Mouse (Mus musculus) erythroblast, embryonic 14.5 days (primary cell): ENCODE measurements around the gene Tmem132b. TPM values are rescaled to one million over a fixed set of nuclear protein-coding genes. Genes with fewer than 3 reads are reported as not detected.
"Not testable (repeated sequence)": the region's sequence is repeated elsewhere in the genome, so short reads cannot be mapped to it uniquely, and the experiment has no call there.

ENCODE experiments used
- H3K27me3 ChIP-seq: 2 replicates; pipeline ENCODE4 v1.6.1; 2012; ENCODE audit warnings: inconsistent platforms; ENCODE audit not compliant: control insufficient read depth
- H3K36me3 ChIP-seq: 2 replicates; pipeline ENCODE4 v1.6.1; 2012; ENCODE audit warnings: mild to moderate bottlenecking, inconsistent platforms; ENCODE audit not compliant: control insufficient read depth
- H3K4me1 ChIP-seq: 2 replicates; pipeline ENCODE4 v1.6.1; 2012; ENCODE audit warnings: inconsistent platforms; ENCODE audit not compliant: control insufficient read depth
- H3K4me3 ChIP-seq: replicated peaks from 2 replicates; pipeline ENCODE3; 2012; ENCODE audit warnings: moderate library complexity, mild to moderate bottlenecking, inconsistent platforms
- H3K9me3 ChIP-seq: 2 replicates; pipeline ENCODE4 v1.6.1; 2012; ENCODE audit warnings: low read length, inconsistent platforms, mixed read lengths; ENCODE audit not compliant: control insufficient read depth
- GATA1 ChIP-seq: IDR thresholded peaks from 2 replicates; pipeline ENCODE4 v1.6.1; 2012; ENCODE audit warnings: low read length, inconsistent platforms, mixed read lengths
- TAL1 ChIP-seq: IDR thresholded peaks from 3 replicates; pipeline ENCODE4 v1.6.1; 2012; ENCODE audit warnings: low read length, inconsistent platforms, mixed read lengths
- polyA plus RNA-seq: library from polyadenylated mRNA; stranded (reverse); fragments of >175 nt; gene quantifications from 2 replicates; pipeline ENCODE4 v1.2.3, GENCODE M21; 2012

Gene Tmem132b
- polyA plus RNA-seq: 0.09 TPM in 1 of 2 replicates, not detected in the other

- Histone ChIP-seq H3K4me3 (no peak within 1 kb of the TSS), H3K36me3 (no peaks in the 10 kb centered on the region), H3K4me1 (peaks cover 2% of the 10 kb centered on the region; the same call in 1 of the 2 replicates), H3K27me3 (peaks cover 70% of the 10 kb centered on the region), H3K9me3 (peaks cover 2% of the 10 kb centered on the region)
- no peak for TF ChIP-seq GATA1
- TF ChIP-seq TAL1: no peak
Observed at GRCm38 (mm10) chr5:125531634-125532033, at the start of gene Tmem132b. Gene Tmem132b, plus strand, starts transcription at chr5:125531774.

- TF ChIP-seq GATA1 (no peak), TAL1 (no peak)
- Histone ChIP-seq H3K27me3 (no peaks in the 10 kb centered on the region), H3K9me3 (no peaks in the 10 kb centered on the region), H3K36me3 (peaks cover 46% of the 10 kb centered on the region), H3K4me1 (peaks cover 8% of the 10 kb centered on the region), H3K4me3 (no peak overlapping the region)
Observed at GRCm38 (mm10) chr5:125482474-125482873, 49.1 kb upstream of the Tmem132b start.

- H3K36me3 ChIP-seq: peaks cover 53% of the 10 kb centered on the region
- TF ChIP-seq GATA1 (no peak), TAL1 (no peak)
Observed at GRCm38 (mm10) chr5:125483712-125484611, 47.6 kb upstream of the Tmem132b start.

GRCm38 (mm10) chr5:125485031-125485778 lies 46.4 kb upstream of the Tmem132b start:
- Histone ChIP-seq H3K36me3 (peaks cover 55% of the 10 kb centered on the region), H3K27me3 (no peaks in the 10 kb centered on the region), H3K9me3 (no peaks in the 10 kb centered on the region), H3K4me3 (no peak overlapping the region), H3K4me1 (no peaks in the 10 kb centered on the region)
- TF ChIP-seq TAL1 (no peak), GATA1 (no peak)

More at GRCm38 (mm10) chr5:125483712-125484611, 47.6 kb upstream of the Tmem132b start:
- Histone ChIP-seq H3K4me1 (peaks cover 2% of the 10 kb centered on the region; the same call in 1 of the 2 replicates), H3K9me3 (no peaks in the 10 kb centered on the region), H3K27me3 (no peaks in the 10 kb centered on the region), H3K4me3 (no peak overlapping the region)

- H3K9me3 ChIP-seq: no peaks in the 10 kb centered on the region
- no peak overlapping the region for H3K4me3 ChIP-seq
- no peaks in the 10 kb centered on the region for H3K4me1 ChIP-seq
- TF ChIP-seq TAL1 (no peak), GATA1 (no peak)
- H3K36me3 ChIP-seq: peaks cover 61% of the 10 kb centered on the region
- H3K27me3 ChIP-seq: no peaks in the 10 kb centered on the region
Observed at GRCm38 (mm10) chr5:125486088-125486487, 45.5 kb upstream of the Tmem132b start.

- TF ChIP-seq TAL1: no peak
- TF ChIP-seq GATA1: no peak
- peaks cover 66% of the 10 kb centered on the region for H3K36me3 ChIP-seq
- H3K9me3 ChIP-seq: no peaks in the 10 kb centered on the region
- H3K4me3 ChIP-seq: no peak overlapping the region
- no peaks in the 10 kb centered on the region for H3K27me3 ChIP-seq
- H3K4me1 ChIP-seq: peaks cover 1% of the 10 kb centered on the region; the same call in 1 of the 2 replicates
Observed at GRCm38 (mm10) chr5:125487375-125488115, 44.0 kb upstream of the Tmem132b start.

- H3K36me3 ChIP-seq: peaks cover 66% of the 10 kb centered on the region
- H3K9me3 ChIP-seq: no peaks in the 10 kb centered on the region
- no peak for TF ChIP-seq TAL1
- no peak for TF ChIP-seq GATA1
- H3K4me3 ChIP-seq: no peak overlapping the region
- peaks cover 2% of the 10 kb centered on the region; the same call in 1 of the 2 replicates for H3K4me1 ChIP-seq
- H3K27me3 ChIP-seq: no peaks in the 10 kb centered on the region
Observed at GRCm38 (mm10) chr5:125488116-125488455, 43.5 kb upstream of the Tmem132b start.

- not testable (repeated sequence) for H3K4me1 ChIP-seq, H3K27me3 ChIP-seq, H3K9me3 ChIP-seq, H3K4me3 ChIP-seq
- peaks cover 61% of the 10 kb centered on the region for H3K36me3 ChIP-seq
Observed at GRCm38 (mm10) chr5:125488953-125489352, 42.6 kb upstream of the Tmem132b start.

GRCm38 (mm10) chr5:125491107-125491506 lies 40.5 kb upstream of the Tmem132b start:
- peaks cover 2% of the 10 kb centered on the region; the same call in 1 of the 2 replicates for H3K4me1 ChIP-seq
- H3K9me3 ChIP-seq: no peaks in the 10 kb centered on the region
- peaks cover 55% of the 10 kb centered on the region for H3K36me3 ChIP-seq
- H3K4me3 ChIP-seq: no peak overlapping the region
- H3K27me3 ChIP-seq: no peaks in the 10 kb centered on the region
- TF ChIP-seq TAL1 (no peak), GATA1 (no peak)
